Mouse (Mus musculus) ovary, adult 18-20 months (tissue): ENCODE results near the gene H2-Q7.
"Not testable (repeated sequence)": the region's sequence is repeated elsewhere in the genome, so short reads cannot be mapped to it uniquely, and the experiment has no call there.

Experiments
- DNase-seq: peaks from one replicate; pipeline ENCODE4 v3.0.0; 2022; ENCODE audit warnings: low spot score, mixed read lengths

The H2-Q7 gene

GRCm38 (mm10) chr17:35437386-35437936, 1.5 kb upstream of the H2-Q7 start:
- not testable (repeated sequence) for DNase-seq

- DNase-seq: not testable (repeated sequence)
These were observed 560 bp upstream of the H2-Q7 start for GRCm38 (mm10) chr17:35438395-35438794.

- DNase-seq: not testable (repeated sequence)
These were observed 366 bp downstream of the H2-Q7 start for GRCm38 (mm10) chr17:35439295-35439747.

- DNase-seq: not testable (repeated sequence)
These were observed 1.1 kb downstream of the H2-Q7 start for GRCm38 (mm10) chr17:35439925-35440645.

- DNase-seq: not testable (repeated sequence)
These were observed 3.4 kb downstream of the H2-Q7 start for GRCm38 (mm10) chr17:35442376-35442775.

GRCm38 (mm10) chr17:35444510-35444909, 5.6 kb downstream of the H2-Q7 start:
- not testable (repeated sequence) for DNase-seq

DNA sequence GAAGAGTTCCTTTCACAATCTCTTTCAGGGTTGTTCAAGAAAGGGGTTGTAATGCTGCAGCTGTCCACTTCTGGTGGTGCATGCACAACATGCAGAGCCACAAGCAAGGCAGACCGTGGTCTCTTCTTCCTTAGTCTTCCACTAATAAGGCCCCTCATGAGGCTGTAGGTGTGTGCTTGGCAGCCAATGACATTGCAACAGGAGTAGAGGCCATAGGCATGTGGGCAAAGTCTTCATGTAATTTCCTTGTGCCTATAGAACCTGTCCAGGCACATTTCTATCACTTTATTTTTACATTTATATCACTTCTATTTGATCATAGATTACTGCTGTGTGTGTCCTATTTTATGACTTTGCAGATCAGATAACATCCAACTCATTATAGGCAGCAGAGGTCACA, 19.3 kb downstream of the H2-Q7 start:
- not testable (repeated sequence) for DNase-seq

DNA sequence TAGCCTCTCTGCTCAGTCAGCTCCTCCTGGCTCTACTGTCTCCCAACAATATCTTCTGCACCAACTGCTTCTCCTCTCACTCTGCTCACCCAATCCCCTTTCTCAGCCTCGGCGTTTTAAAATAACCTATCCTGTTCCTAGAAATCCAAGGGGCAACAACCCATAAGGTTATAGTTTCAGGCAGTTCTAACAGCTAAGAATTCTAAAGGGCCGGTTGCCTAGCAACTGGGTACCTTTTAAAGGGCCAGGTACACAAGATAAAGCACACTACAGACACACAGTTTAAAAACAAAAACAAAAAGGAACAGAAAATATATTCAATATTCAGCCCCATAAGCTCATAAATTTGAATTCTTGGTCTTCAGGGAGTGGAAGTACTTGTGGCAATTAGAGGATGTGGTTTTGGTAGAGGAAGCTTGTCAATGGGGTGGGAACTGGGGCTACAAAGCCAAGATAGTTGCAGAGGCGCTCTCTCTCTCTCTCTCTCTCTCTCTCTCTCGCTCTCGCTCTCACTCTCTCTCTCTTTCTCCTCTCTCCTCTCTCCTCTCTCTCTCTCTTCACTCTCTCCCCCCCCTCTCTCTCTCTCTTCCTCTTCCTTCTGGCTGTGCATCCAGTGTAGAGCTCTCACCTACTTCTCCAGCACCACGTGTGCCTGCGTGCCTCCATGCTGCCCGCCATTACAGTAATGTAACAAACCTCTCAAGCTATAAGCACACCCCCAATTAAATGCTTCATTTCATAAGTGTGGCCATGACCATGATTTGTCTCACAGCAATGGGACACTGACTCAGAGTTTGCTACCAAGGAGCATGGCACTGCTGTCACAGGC, 21.8 kb downstream of the H2-Q7 start:
- not testable (repeated sequence) for DNase-seq

- not testable (repeated sequence) for DNase-seq
These were observed 26.7 kb downstream of the H2-Q7 start for GRCm38 (mm10) chr17:35465651-35466050.

- DNase-seq: not testable (repeated sequence)
These were observed 30.0 kb downstream of the H2-Q7 start for GRCm38 (mm10) chr17:35468936-35469335.

DNA sequence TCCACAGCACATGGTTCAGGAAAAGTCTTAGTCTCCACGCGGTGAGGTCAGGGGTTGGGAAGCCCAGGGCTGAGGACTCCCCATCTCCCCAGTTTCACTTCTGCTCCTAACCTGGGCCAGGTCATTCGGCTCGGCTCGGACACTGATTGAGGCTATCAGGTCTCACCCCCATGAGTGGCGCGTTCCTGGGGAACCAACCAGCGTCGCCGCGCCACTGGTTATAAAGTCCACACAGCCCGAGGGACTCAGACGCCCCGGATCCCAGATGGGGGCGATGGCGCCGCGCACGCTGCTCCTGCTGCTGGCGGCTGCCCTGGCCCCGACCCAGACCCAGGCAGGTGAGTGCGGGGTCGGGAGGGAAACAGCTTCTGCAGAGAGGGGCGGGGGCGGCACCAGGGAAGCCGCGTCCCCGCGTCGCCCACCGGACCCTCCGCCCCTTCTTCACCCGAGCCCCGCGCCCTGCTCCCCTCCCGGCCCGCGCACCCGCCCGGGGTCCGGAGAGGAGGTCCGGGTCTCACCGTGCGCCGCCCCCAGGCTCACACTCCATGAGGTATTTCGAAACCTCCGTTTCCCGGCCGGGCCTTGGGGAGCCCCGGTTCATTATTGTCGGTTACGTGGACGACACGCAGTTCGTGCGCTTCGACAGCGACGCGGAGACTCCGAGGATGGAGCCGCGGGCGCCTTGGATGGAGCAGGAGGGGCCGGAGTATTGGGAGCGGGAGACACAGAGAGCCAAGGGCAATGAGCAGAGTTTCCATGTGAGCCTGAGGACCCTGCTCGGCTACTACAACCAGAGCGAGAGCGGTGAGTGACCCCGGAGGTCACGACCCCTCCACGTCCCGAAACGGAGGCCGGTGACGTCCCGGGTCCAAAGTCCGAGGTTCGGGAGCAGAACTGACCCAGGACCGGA, 31.1 kb downstream of the H2-Q7 start, which contains the start of gene H2-Q10:
Gene H2-Q10, plus strand, starts transcription at position 248 of the 910 bp plus-strand sequence.
- DNase-seq: no peak

DNA sequence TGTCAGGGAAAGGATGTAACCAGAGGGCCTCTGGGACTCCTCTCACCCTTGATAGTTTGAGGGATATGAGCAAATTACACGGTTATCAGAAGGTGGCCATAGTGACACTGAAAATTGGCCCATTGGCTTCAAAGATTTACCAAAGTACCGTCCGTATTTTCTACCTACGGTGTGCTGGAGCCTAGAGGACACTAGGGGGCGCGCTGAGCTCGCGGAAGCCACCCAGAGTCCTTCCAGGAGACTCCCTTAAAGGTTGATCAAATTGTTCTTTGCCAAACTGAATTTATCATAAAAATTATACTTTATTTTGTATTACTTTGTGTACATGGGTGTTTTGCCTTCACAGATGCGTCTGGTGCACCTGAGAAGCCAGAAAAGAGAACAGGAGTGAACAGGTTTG, 45.1 kb downstream of the H2-Q7 start:
- DNase-seq: no peak

DNA sequence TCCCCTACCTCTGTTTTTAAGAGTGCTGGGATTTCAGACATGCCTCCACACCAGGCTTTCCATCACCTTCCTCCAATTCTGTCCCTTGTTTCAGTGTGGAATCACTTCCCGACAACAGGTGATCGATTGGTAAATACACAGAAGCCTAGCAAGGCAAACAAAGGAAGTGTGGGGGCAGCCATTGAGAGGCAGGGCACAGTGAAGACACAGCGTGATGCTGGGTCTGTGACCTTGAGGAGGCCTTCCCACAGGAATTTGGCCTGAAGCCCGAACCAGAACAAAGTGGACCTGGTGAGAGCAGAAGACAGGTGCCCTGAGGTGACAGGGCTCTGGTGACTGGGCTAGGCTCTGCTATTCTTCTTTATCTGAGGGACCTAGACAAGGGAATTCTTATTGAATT, 46.7 kb downstream of the H2-Q7 start:
- DNase-seq: no peak

- no peak for DNase-seq
These were observed 47.8 kb downstream of the H2-Q7 start for GRCm38 (mm10) chr17:35486726-35487125.

DNA sequence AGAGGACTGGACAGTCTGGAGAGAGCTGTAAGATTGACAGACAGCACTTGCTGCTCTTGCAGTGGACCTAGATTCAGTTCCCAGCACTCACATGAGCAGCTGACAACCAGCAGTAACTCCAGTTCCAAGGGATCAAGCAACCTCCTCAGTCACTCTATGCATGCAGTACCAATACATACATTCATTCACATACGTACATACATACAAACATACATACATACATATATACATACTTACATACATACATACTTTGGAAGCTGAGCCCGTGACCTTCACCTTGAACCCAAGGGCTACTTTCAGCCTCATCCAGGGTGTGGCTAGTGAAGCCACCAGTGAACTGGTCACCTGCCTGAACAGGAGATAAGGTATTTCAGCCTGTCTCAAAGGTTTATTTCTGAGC, 49.1 kb downstream of the H2-Q7 start:
- DNase-seq: no peak

- no peak for DNase-seq
These were observed 51.4 kb downstream of the H2-Q7 start for GRCm38 (mm10) chr17:35490320-35490719.
